Mouse (Mus musculus) lung, embryonic 16.5 days (tissue): Measurements from ENCODE around the gene Ccdc54. TPM values are rescaled to one million over a fixed set of nuclear protein-coding genes. Genes with fewer than 3 reads are reported as not detected.

Source experiments
- ATAC-seq: fragments of 200-750 bp; cut with Nextera tagmentation; 2 replicates; pipeline ENCODE4 v1.8.0; 2017; ENCODE audit warnings: low read depth, mild to moderate bottlenecking, moderate library complexity
- H3K27ac ChIP-seq: fragments of 300-500 bp; sonication (generic); 2 replicates; pipeline ENCODE4 v1.5.1; 2014; ENCODE audit warnings: mild to moderate bottlenecking, control low read depth, low read length
- H3K27me3 ChIP-seq: fragments of 300-500 bp; sonication (generic); 2 replicates; pipeline ENCODE4 v1.6.1; 2014; ENCODE audit warnings: low read depth, low read length, mixed read lengths; ENCODE audit not compliant: control insufficient read depth, insufficient read depth
- H3K36me3 ChIP-seq: fragments of 300-500 bp; sonication (generic); 2 replicates; pipeline ENCODE4 v1.6.1; 2014; ENCODE audit warnings: low read length; ENCODE audit not compliant: control insufficient read depth, insufficient read depth
- H3K4me1 ChIP-seq: fragments of 300-500 bp; sonication (generic); replicated peaks from 2 replicates; pipeline ENCODE4 v1.6.1; 2014; ENCODE audit warnings: low read length, mixed read lengths; ENCODE audit not compliant: control insufficient read depth, insufficient read depth
- H3K4me2 ChIP-seq: fragments of 300-500 bp; sonication (generic); 2 replicates; pipeline ENCODE4 v1.6.1; 2014; ENCODE audit warnings: low read depth, low read length, control low read depth
- H3K4me3 ChIP-seq: fragments of 300-500 bp; sonication (generic); 2 replicates; pipeline ENCODE4 v1.5.1; 2014; ENCODE audit warnings: mild to moderate bottlenecking, low read length, control low read depth
- H3K9ac ChIP-seq: fragments of 300-500 bp; sonication (generic); 2 replicates; pipeline ENCODE4 v1.6.1; 2014; ENCODE audit warnings: low read length, control low read depth
- H3K9me3 ChIP-seq: fragments of 300-500 bp; sonication (generic); 2 replicates; pipeline ENCODE4 v1.6.1; 2016; ENCODE audit warnings: low read length; ENCODE audit not compliant: control insufficient read depth
- WGBS: fragments of 180-500 bp; shearing (Covaris S2); extraction: QIAGEN DNeasy Blood & Tissue Kit; methylation state at CpG from one replicate; pipeline ENCODE4 v1.1.7; 2014; 5-methylcytosine and 5-hydroxymethylcytosine counted together
- polyA plus RNA-seq: library from polyadenylated mRNA; unstranded; fragments of >200 nt; fragmentation: Nextera tagmentation; extraction: Ambion mirVana; gene quantifications from 2 replicates; pipeline ENCODE4 v1.2.1, GENCODE M21; 2015

Gene Ccdc54
- polyA plus RNA-seq, result not detected in 2 replicates

- Histone ChIP-seq H3K4me3 (no peak within 1 kb of the TSS), H3K9me3 (no peaks in the 10 kb centered on the region), H3K27ac (no peak within 1 kb of the TSS), H3K27me3 (no peaks in the 10 kb centered on the region), H3K36me3 (no peaks in the 10 kb centered on the region), H3K4me1 (no peaks in the 10 kb centered on the region), H3K9ac (no peak within 1 kb of the TSS), H3K4me2 (no peak within 1 kb of the TSS)
- no peak for ATAC-seq
Observed at GRCm38 (mm10) chr16:50591054-50591453, at the start of gene Ccdc54. Ccdc54 (minus strand) TSS chr16:50591154.

- no peak for ATAC-seq
- Histone ChIP-seq H3K4me2 (no peak overlapping the region), H3K4me1 (no peaks in the 10 kb centered on the region), H3K9me3 (no peaks in the 10 kb centered on the region), H3K9ac (no peak overlapping the region), H3K36me3 (no peaks in the 10 kb centered on the region), H3K4me3 (no peak overlapping the region), H3K27me3 (no peaks in the 10 kb centered on the region), H3K27ac (no peak overlapping the region)
- 42% methylated on average over 2 of the region's 2 CpGs for WGBS
Observed at GRCm38 (mm10) chr16:50632585-50632984, 41.6 kb upstream of the Ccdc54 start.

GRCm38 (mm10) chr16:50615569-50615968 lies 24.6 kb upstream of the Ccdc54 start:
- H3K4me3 ChIP-seq, result no peak overlapping the region
- ATAC-seq, result no peak
- 37% methylated on average over 7 of the region's 7 CpGs for WGBS
- H3K4me2 ChIP-seq, result no peak overlapping the region
- no peaks in the 10 kb centered on the region for H3K9me3 ChIP-seq
- H3K36me3 ChIP-seq, result no peaks in the 10 kb centered on the region
- H3K27ac ChIP-seq, result no peak overlapping the region
- H3K9ac ChIP-seq, result no peak overlapping the region
- H3K27me3 ChIP-seq, result no peaks in the 10 kb centered on the region
- H3K4me1 ChIP-seq, result no peaks in the 10 kb centered on the region

- no peaks in the 10 kb centered on the region for H3K36me3 ChIP-seq
- no peaks in the 10 kb centered on the region for H3K27me3 ChIP-seq
- H3K4me3 ChIP-seq, result no peak overlapping the region
- no peak overlapping the region for H3K27ac ChIP-seq
- ATAC-seq, result no peak
- WGBS, result 49% methylated on average over 4 of the region's 4 CpGs
- H3K9me3 ChIP-seq, result no peaks in the 10 kb centered on the region
- H3K9ac ChIP-seq, result no peak overlapping the region
- no peak overlapping the region for H3K4me2 ChIP-seq
- H3K4me1 ChIP-seq, result no peaks in the 10 kb centered on the region
Observed at GRCm38 (mm10) chr16:50612944-50613343, 22.0 kb upstream of the Ccdc54 start.

GRCm38 (mm10) chr16:50610580-50610979 lies 19.6 kb upstream of the Ccdc54 start:
- H3K4me3 ChIP-seq, result no peak overlapping the region
- no peaks in the 10 kb centered on the region for H3K27me3 ChIP-seq
- ATAC-seq, result no peak
- no peak overlapping the region for H3K9ac ChIP-seq
- no peaks in the 10 kb centered on the region for H3K4me1 ChIP-seq
- H3K36me3 ChIP-seq, result no peaks in the 10 kb centered on the region
- no peaks in the 10 kb centered on the region for H3K9me3 ChIP-seq
- 80% methylated on average over 5 of the region's 5 CpGs for WGBS
- H3K4me2 ChIP-seq, result no peak overlapping the region
- H3K27ac ChIP-seq, result no peak overlapping the region

GRCm38 (mm10) chr16:50607776-50608562 lies 17.0 kb upstream of the Ccdc54 start:
- no peak for ATAC-seq
- no peaks in the 10 kb centered on the region for H3K4me1 ChIP-seq
- no peaks in the 10 kb centered on the region for H3K9me3 ChIP-seq
- H3K27me3 ChIP-seq, result no peaks in the 10 kb centered on the region
- H3K36me3 ChIP-seq, result no peaks in the 10 kb centered on the region
- WGBS, result 46% methylated on average over 15 of the region's 15 CpGs
- no peak overlapping the region for H3K4me2 ChIP-seq
- no peak overlapping the region for H3K9ac ChIP-seq
- no peak overlapping the region for H3K4me3 ChIP-seq
- no peak overlapping the region for H3K27ac ChIP-seq

GRCm38 (mm10) chr16:50604826-50605225 lies 13.9 kb upstream of the Ccdc54 start:
- H3K36me3 ChIP-seq, result no peaks in the 10 kb centered on the region
- H3K27ac ChIP-seq, result no peak overlapping the region
- 62% methylated on average over 11 of the region's 11 CpGs for WGBS
- H3K4me1 ChIP-seq, result no peaks in the 10 kb centered on the region
- H3K9ac ChIP-seq, result no peak overlapping the region
- no peaks in the 10 kb centered on the region for H3K9me3 ChIP-seq
- H3K27me3 ChIP-seq, result no peaks in the 10 kb centered on the region
- no peak overlapping the region for H3K4me3 ChIP-seq
- no peak overlapping the region for H3K4me2 ChIP-seq
- ATAC-seq, result no peak

GRCm38 (mm10) chr16:50601947-50602346 lies 11.0 kb upstream of the Ccdc54 start:
- H3K4me2 ChIP-seq, result no peak overlapping the region
- ATAC-seq, result no peak

GRCm38 (mm10) chr16:50600665-50601064 lies 9.7 kb upstream of the Ccdc54 start:
- Histone ChIP-seq H3K36me3 (no peaks in the 10 kb centered on the region), H3K27ac (no peak overlapping the region), H3K9ac (no peak overlapping the region), H3K4me1 (no peaks in the 10 kb centered on the region), H3K4me2 (no peak overlapping the region), H3K27me3 (no peaks in the 10 kb centered on the region), H3K9me3 (no peaks in the 10 kb centered on the region), H3K4me3 (no peak overlapping the region)
- ATAC-seq, result no peak
- 81% methylated on average over 3 of the region's 3 CpGs for WGBS

More at GRCm38 (mm10) chr16:50601947-50602346, 11.0 kb upstream of the Ccdc54 start:
- Histone ChIP-seq H3K4me1 (no peaks in the 10 kb centered on the region), H3K4me3 (no peak overlapping the region), H3K27me3 (no peaks in the 10 kb centered on the region), H3K27ac (no peak overlapping the region), H3K9ac (no peak overlapping the region), H3K36me3 (no peaks in the 10 kb centered on the region), H3K9me3 (no peaks in the 10 kb centered on the region)
- WGBS, result 31% methylated on average over 3 of the region's 3 CpGs
